Mouse (Mus musculus): ENCODE measurements around the gene Snapc1.

DNA sequence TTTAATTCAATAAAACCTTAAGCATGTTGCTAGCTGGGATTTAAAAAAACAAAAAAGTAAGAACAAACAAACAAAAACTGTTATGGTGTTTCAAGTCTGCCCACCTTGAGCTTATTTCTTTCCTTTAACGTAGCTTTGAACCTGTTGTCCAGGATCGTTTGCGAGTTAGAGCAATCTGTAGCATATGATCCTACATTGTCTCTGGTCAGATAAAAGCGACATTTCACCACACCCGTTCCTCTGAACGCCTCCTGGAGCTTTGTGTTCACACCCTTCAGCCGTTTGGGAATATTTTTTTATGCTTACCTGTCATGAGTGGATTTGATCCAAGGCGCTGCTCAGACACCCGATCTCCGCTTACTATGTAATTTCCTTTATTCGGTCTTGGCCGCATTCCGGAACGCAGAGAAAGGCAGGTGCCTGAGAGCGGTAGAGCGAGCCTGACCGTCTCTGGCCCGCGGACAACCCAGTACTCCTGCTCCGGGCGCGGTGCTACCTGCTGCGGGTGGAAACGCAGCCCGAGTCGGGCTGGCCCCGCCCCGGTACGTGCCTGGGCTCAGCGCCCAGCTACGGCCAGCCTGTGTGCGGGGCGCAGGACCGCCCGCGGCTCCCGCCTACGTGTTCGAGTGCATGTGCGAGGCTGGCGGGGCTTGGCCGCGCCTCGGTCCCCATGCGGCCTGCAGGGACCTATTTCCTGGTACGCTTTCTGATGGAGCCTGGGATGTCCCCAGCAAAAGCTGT, 14.8 kb upstream of the Snapc1 start:
- TF ChIP-seq CTCF (IDR thresholded peaks at IDR 0.05) (no peak), EP300 (IDR thresholded peaks at IDR 0.05; ENCODE audit: insufficient read depth, low read depth, low read length) (no peak)

Measured in heart, adult 2 months (tissue).